Mouse (Mus musculus) ES-Bruce4 (cell line): ENCODE data around the gene Degs1. TPM values are rescaled to one million over a fixed set of nuclear protein-coding genes. Genes with fewer than 3 reads are reported as not detected.

Experiments
- H3K27ac ChIP-seq: 2 replicates; pipeline ENCODE4 v1.5.1; 2012; ENCODE audit warnings: low read length, inconsistent platforms; ENCODE audit not compliant: insufficient read depth
- H3K27me3 ChIP-seq: 2 replicates; pipeline ENCODE4 v1.6.1; 2012; ENCODE audit warnings: mild to moderate bottlenecking, low read length, inconsistent platforms; ENCODE audit not compliant: control insufficient read depth, poor library complexity, insufficient read depth, severe bottlenecking
- H3K36me3 ChIP-seq: 2 replicates; pipeline ENCODE4 v1.6.1; 2012; ENCODE audit warnings: inconsistent platforms, mild to moderate bottlenecking, low read length, moderate library complexity; ENCODE audit not compliant: control insufficient read depth, poor library complexity, insufficient read depth, severe bottlenecking
- H3K4me1 ChIP-seq: one replicate; pipeline ENCODE4 v1.8.1; 2011; ENCODE audit warnings: low read length; ENCODE audit not compliant: control insufficient read depth, insufficient read depth
- H3K4me3 ChIP-seq: 2 replicates; pipeline ENCODE4 v1.5.1; 2011; ENCODE audit warnings: low read depth, mild to moderate bottlenecking, low read length
- H3K9ac ChIP-seq: 2 replicates; pipeline ENCODE4 v1.6.1; 2012; ENCODE audit warnings: low read depth, mild to moderate bottlenecking, inconsistent platforms; ENCODE audit not compliant: poor library complexity, severe bottlenecking
- H3K9me3 ChIP-seq: replicated peaks from 2 replicates; pipeline ENCODE4 v1.6.1; 2012; ENCODE audit warnings: mild to moderate bottlenecking, low read length, inconsistent platforms; ENCODE audit not compliant: control insufficient read depth, poor library complexity, insufficient read depth, severe bottlenecking
- CTCF ChIP-seq: IDR thresholded peaks from one replicate; pipeline ENCODE4 v1.8.1; 2011; ENCODE audit warnings: low read depth, low read length
- EP300 ChIP-seq: IDR thresholded peaks from 2 replicates; pipeline ENCODE4 v1.6.1; 2011; ENCODE audit warnings: low read depth, low read length; ENCODE audit not compliant: insufficient read depth
- POLR2A ChIP-seq: IDR thresholded peaks from one replicate; pipeline ENCODE4 v1.8.1; 2011; ENCODE audit warnings: low read length; ENCODE audit not compliant: insufficient read depth
- polyA plus RNA-seq: library from polyadenylated mRNA; stranded (reverse); fragments of >200 nt; gene quantifications from 2 replicates; pipeline ENCODE4 v1.2.4, GENCODE M21; 2011; ENCODE audit warnings: low read depth; ENCODE audit not compliant: missing spikeins, insufficient read depth, insufficient read length

Gene Degs1
- polyA plus RNA-seq, 1 experiment: 127 TPM

DNA sequence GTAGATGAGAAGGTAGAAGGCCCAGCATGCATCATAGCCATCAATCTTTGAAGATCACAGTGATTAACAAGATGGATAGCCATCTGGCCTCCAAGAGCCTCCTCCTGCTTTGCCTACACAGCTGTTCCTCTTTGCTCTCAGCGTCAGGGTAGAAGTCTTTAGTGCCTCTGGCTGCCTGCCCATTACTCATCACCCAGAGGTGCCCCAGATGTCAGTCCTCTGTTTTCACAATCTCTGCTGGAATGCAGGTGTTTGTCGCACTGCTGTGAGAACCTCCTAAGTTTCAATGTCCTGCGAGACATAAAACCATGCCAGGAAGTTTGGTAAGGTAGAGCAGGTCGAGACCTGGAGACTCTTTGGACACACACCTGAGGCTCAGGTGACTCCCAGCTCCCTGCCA is 31.9 kb downstream of the Degs1 start:
- Histone ChIP-seq H3K36me3 (no peaks in the 10 kb centered on the region), H3K4me3 (no peak overlapping the region), H3K4me1 (no peaks in the 10 kb centered on the region), H3K9ac (no peak overlapping the region), H3K9me3 (no peaks in the 10 kb centered on the region), H3K27me3 (no peaks in the 10 kb centered on the region), H3K27ac (no peak overlapping the region)
- no peak for TF ChIP-seq EP300

DNA sequence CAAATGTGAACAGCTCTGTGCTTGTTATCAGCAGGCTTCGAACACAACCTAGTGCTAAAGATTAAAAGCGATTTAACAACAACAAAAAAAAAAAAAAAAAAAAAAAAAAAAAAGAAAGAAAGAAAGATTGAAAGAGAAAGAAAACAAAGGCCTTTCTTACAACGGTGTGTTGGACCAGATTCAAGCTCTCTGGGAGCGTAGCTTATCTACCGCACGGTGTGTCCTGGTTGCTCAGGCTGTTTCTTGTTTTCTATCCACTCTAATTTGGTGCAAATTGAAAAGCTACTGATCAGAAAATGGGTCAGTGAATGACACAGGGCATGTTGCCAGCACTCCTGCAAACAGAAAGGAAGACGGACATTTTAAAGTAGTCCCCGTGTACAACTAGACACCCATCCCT is 33.3 kb downstream of the Degs1 start:
- TF ChIP-seq EP300 (no peak), POLR2A (no peak), CTCF (no peak)
- Histone ChIP-seq H3K27me3 (no peaks in the 10 kb centered on the region), H3K9me3 (no peaks in the 10 kb centered on the region), H3K36me3 (no peaks in the 10 kb centered on the region), H3K4me3 (no peak overlapping the region), H3K4me1 (no peaks in the 10 kb centered on the region), H3K9ac (no peak overlapping the region), H3K27ac (no peak overlapping the region)

DNA sequence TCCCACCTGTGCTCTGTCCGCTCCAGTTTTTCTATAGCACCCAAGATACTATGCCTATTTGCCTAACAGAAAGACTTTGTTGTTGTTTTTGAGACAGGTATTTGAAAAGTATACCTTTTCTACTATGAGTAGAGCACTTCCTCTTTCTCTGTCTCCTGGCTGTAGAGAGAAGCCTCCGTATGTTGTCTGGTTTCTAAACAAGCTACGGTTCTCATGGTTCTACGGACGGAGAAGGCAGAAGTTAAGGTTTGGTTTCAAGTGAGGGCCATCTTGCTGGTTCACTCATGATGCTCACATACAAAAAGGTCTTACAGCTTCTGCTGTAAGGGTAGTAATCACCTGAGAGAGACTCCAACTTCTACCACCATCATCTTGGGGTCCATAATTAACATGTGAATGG is 37.6 kb downstream of the Degs1 start:
- no peak overlapping the region for H3K9ac ChIP-seq
- H3K27ac ChIP-seq: no peak overlapping the region
- no peaks in the 10 kb centered on the region for H3K4me1 ChIP-seq
- no peaks in the 10 kb centered on the region for H3K36me3 ChIP-seq
- no peaks in the 10 kb centered on the region for H3K27me3 ChIP-seq
- no peak overlapping the region for H3K4me3 ChIP-seq
- no peaks in the 10 kb centered on the region for H3K9me3 ChIP-seq
- TF ChIP-seq CTCF: no peak
- TF ChIP-seq EP300: no peak
- TF ChIP-seq POLR2A: no peak

DNA sequence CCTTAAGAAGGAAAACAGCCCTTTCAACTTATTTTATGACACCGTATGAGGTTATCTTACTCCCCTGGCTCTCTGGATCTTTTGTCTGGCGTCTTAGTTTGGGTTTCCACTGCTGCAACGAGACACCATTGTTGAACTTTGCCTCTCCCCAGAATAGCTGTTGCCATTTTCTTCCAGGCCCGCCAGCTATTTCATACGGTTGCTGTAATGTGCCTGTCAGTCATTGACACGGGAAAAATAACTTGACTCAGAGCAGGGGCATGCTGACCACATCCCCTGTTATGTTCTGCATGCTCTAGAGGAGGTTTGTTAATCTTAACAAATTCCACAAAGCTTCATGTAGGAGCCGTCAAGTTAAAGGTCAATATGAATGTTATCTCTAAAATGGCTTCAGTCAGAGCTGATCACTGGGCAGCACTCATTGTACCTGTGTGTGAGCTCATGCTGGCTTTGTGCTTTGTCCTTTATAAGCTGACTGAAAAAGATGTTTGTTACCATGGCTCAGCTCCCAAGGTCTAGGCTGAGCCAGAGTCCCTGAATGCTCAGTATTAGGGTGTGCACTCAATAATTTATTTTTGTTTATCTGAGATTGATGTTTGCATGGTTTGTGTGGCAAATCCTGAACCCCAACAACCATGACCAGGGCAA is 44.4 kb downstream of the Degs1 start:
- H3K4me3 ChIP-seq: no peak overlapping the region
- no peak overlapping the region for H3K9ac ChIP-seq
- no peaks in the 10 kb centered on the region for H3K27me3 ChIP-seq
- H3K27ac ChIP-seq: no peak overlapping the region
- TF ChIP-seq EP300 (no peak), CTCF (no peak), POLR2A (no peak)
- no peaks in the 10 kb centered on the region for H3K36me3 ChIP-seq
- H3K4me1 ChIP-seq: no peaks in the 10 kb centered on the region
- peaks cover 28% of the 10 kb centered on the region for H3K9me3 ChIP-seq

DNA sequence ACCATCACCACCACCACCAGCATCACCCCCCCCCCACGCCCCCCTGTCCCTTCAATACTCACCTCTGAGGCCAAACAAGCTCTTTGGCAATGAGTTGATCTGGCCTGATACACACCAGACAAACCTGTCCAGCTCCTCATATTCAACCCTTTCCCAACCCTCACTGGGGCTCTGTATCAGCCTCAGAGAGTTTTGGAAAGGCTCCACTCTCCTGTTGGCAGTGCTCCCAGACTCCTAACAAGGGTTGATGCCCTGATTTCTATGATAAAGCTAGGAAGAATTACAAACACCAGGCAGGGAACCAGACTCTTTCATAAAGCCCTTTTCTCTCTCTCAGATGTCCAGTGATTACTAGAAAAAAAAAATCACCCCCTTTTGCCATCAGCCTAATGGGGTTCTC is 45.2 kb downstream of the Degs1 start:
- no peaks in the 10 kb centered on the region for H3K4me1 ChIP-seq
- H3K9ac ChIP-seq: no peak overlapping the region
- H3K4me3 ChIP-seq: no peak overlapping the region
- H3K27me3 ChIP-seq: no peaks in the 10 kb centered on the region
- no peak overlapping the region for H3K27ac ChIP-seq
- TF ChIP-seq EP300 (no peak), CTCF (no peak), POLR2A (no peak)
- no peaks in the 10 kb centered on the region for H3K36me3 ChIP-seq
- peaks cover 28% of the 10 kb centered on the region for H3K9me3 ChIP-seq

DNA sequence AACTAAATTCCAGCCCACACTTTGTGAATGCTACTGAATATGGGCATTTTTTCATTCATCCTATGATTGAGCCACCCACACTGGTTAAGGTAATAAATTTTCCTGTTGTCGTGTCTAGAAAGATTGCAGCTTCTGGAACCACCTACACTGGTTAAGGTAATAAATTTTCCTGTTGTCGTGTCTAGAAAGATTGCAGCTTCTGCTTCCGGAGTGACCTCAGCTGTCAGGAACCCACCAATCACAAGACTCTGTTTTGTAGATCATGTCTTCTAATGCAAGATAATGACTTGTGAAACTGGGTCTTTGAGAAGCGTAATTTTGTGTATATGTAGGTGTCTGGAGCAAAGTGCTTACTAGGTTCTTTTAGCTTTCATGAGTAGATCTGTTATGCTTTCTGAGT is 47.4 kb downstream of the Degs1 start:
- no peak overlapping the region for H3K9ac ChIP-seq
- TF ChIP-seq CTCF (no peak), EP300 (no peak), POLR2A (no peak)
- H3K4me1 ChIP-seq: no peaks in the 10 kb centered on the region
- H3K27me3 ChIP-seq: no peaks in the 10 kb centered on the region
- no peak overlapping the region for H3K27ac ChIP-seq
- H3K4me3 ChIP-seq: no peak overlapping the region
- H3K36me3 ChIP-seq: no peaks in the 10 kb centered on the region
- peaks cover 30% of the 10 kb centered on the region for H3K9me3 ChIP-seq
